Comparison of ENCODE assay signal across 29 mouse cellular contexts in the genomic region with DNA sequence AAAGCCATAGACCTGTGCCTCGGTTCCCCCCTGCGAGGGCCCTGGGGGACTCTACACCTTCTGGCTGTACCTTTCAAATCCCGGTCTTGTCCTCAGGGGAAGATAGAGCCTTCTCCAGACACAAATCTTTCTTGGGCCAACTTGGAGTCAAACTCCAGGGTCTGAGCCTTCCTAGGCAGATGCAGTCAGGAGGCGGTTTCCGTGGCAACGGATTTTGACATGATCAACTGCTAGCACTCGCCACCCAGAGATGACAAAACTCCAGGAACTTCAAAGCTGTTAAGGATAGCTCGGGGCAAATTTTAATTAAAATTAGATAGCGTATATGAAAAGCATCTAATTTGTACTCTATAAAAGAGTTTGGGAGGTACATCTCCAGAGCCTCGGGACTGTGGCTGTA.
DNase-seq lines count a peak whose midpoint lies in the region; ATAC-seq and TF ChIP-seq lines count a peak whose summit lies in the region.
"Had no signal": no experiment of that assay in that cellular context is flagged by ENCODE, and none has a peak within 500 bp of the region (broad histone marks: within the 10 kb centered on the region; RNA-seq: fewer than 3 reads in every experiment).

No protein-coding gene starts in this region.

- H3K9ac ChIP-seq in midbrain, postnatal 0 days (replicated peaks; ENCODE audit: low read length, poor library complexity, severe bottlenecking), result no peak overlapping the region
- H3K9ac ChIP-seq: heart, embryonic 13.5 days; kidney, embryonic 15.5 days; limb, embryonic 12.5 days; liver, embryonic 15.5 days; lung, embryonic 15.5 days; midbrain, embryonic 12.5 days; neural tube, embryonic 13.5 days; stomach, embryonic 15.5 days had no signal

- peaks cover 14% of the 10 kb centered on the region for H3K27me3 ChIP-seq in midbrain, postnatal 0 days (ENCODE audit: insufficient read depth, low read length)

- H3K27ac ChIP-seq in midbrain, postnatal 0 days (ENCODE audit: low read depth, low read length), result no peak overlapping the region
- H3K27ac ChIP-seq: heart, embryonic 13.5 days; kidney, embryonic 15.5 days; layer of hippocampus, adult 2 months; limb, embryonic 12.5 days; liver, embryonic 15.5 days; lung, embryonic 15.5 days; midbrain, embryonic 12.5 days; neural tube, embryonic 13.5 days; stomach, embryonic 15.5 days had no signal

- peak; percentile 54 for DNase-seq in embryo, embryonic 10 days (ENCODE audit: low spot score)
- no peak for DNase-seq in embryo, embryonic 9.5 days (ENCODE audit: extremely low spot score)
- peak; percentile 8 for DNase-seq in layer of hippocampus, adult 9-11 months
- no peak for DNase-seq in layer of hippocampus, postnatal 36 days
- DNase-seq in thymus, postnatal 4 days, result peak; percentile 32
- no peak for DNase-seq in thymus, postnatal 14 days
- DNase-seq in midbrain, postnatal 0 days (ENCODE audit: low spot score), result peak; percentile 69
- DNase-seq in ovary, postnatal 10 days (ENCODE audit: low spot score), result no peak
- DNase-seq: adrenal gland, postnatal 25 days; cerebellum, adult 8-10 months; cerebellum, postnatal 25 days; gastrocnemius, postnatal 10 days; heart, postnatal 10 days; kidney, adult 18-20 months; kidney, postnatal 36 days; right cerebral cortex, postnatal 14 days had no signal

- no peak for TF ChIP-seq CTCF in midbrain, postnatal 0 days (IDR thresholded peaks at IDR 0.05)

- no peak for ATAC-seq in midbrain, postnatal 0 days (ENCODE audit: low FRiP score)
- ATAC-seq: inflammation-experienced regulatory T-cells, adult 6 months had no signal

- H3K4me3 ChIP-seq in midbrain, postnatal 0 days (ENCODE audit: low read depth, low read length), result no peak overlapping the region
- H3K4me3 ChIP-seq: erythroblast, embryonic 14.5 days; heart, embryonic 13.5 days; kidney, embryonic 15.5 days; layer of hippocampus, adult 2 months; limb, embryonic 12.5 days; liver, embryonic 15.5 days; lung, embryonic 15.5 days; midbrain, embryonic 12.5 days; myocyte; neural tube, embryonic 13.5 days; stomach, embryonic 15.5 days had no signal

- H3K9me3 ChIP-seq in midbrain, postnatal 0 days (ENCODE audit: low read length), result no peaks in the 10 kb centered on the region
- H3K9me3 ChIP-seq: heart, embryonic 13.5 days; kidney, embryonic 15.5 days; liver, embryonic 15.5 days; lung, embryonic 15.5 days; midbrain, embryonic 12.5 days; neural tube, embryonic 13.5 days; stomach, embryonic 15.5 days had no signal

- WGBS in midbrain, postnatal 0 days, result 35% methylated on average over 10 of the region's 10 CpGs

- H3K36me3 ChIP-seq in midbrain, postnatal 0 days (ENCODE audit: insufficient read depth, low read length), result no peaks in the 10 kb centered on the region
- H3K36me3 ChIP-seq: G1E; heart, embryonic 13.5 days; kidney, embryonic 15.5 days; limb, embryonic 12.5 days; liver, embryonic 15.5 days; lung, embryonic 15.5 days; midbrain, embryonic 12.5 days; neural tube, embryonic 13.5 days; stomach, embryonic 15.5 days had no signal

- H3K4me1 ChIP-seq in midbrain, postnatal 0 days (ENCODE audit: insufficient read depth, low read length), result no peaks in the 10 kb centered on the region
- H3K4me1 ChIP-seq: liver, embryonic 15.5 days had no signal

- no peak overlapping the region for H3K4me2 ChIP-seq in midbrain, postnatal 0 days (ENCODE audit: low read depth, low read length, poor library complexity, severe bottlenecking)
- H3K4me2 ChIP-seq: heart, embryonic 13.5 days; kidney, embryonic 15.5 days; limb, embryonic 12.5 days; liver, embryonic 15.5 days; lung, embryonic 15.5 days; midbrain, embryonic 12.5 days; neural tube, embryonic 13.5 days; stomach, embryonic 15.5 days had no signal

Comparison
In these comparisons a context has a peak if more than half of its experiments do, and no peak if none do; other contexts are left out.
1. DNase-seq: peak in embryo, embryonic 10 days (single experiment), layer of hippocampus, adult 9-11 months (single experiment), thymus, postnatal 4 days (single experiment) and midbrain, postnatal 0 days (single experiment); none in embryo, embryonic 9.5 days (single experiment), layer of hippocampus, postnatal 36 days (0 of 2), thymus, postnatal 14 days (single experiment) and ovary, postnatal 10 days (single experiment).